Mouse (Mus musculus) lung, postnatal 10 days (tissue): ENCODE results near the gene Rpl18a.
"Not testable (repeated sequence)": the region's sequence is repeated elsewhere in the genome, so short reads cannot be mapped to it uniquely, and the experiment has no call there.

Experiments
- DNase-seq: peaks from one replicate; pipeline ENCODE4 v3.0.0; 2021

The Rpl18a gene

GRCm38 (mm10) chr8:70902211-70902610 is 5.0 kb upstream of the Rpl18a start:
- DNase-seq: peak; percentile 45

DNA sequence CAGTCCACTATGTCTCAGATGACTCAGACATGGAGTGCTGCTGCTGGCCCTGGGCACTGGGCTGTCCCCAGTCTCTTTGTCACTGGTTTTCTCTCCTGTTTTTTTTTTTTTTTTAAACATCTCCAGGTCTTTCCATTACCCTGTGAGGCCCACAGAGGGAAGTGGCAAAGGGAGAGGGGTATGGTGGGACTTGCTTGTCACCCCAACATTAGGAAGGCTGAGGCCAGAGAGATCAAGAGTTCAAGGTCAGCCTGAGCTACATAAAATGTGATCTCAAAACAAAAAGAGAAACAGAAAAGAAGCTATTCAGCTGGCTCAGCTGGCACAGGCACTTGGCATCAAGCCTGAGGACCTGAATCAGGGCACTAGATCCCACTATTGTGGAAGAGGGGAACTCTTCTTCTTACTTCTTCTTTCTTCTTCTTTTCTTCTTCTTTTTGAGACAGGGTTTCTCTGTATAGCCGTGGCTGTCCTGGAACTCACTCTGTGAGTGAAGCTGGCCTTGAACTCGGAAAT is 3.7 kb upstream of the Rpl18a start:
- DNase-seq: no peak

- DNase-seq: no peak
Measured at GRCm38 (mm10) chr8:70899226-70899625, 2.0 kb upstream of the Rpl18a start.

- no peak for DNase-seq
Measured at GRCm38 (mm10) chr8:70898661-70899198, 1.5 kb upstream of the Rpl18a start.

- DNase-seq: peak; percentile 91
Measured at GRCm38 (mm10) chr8:70897681-70898413, 635 bp upstream of the Rpl18a start.

- no peak for DNase-seq
Measured at GRCm38 (mm10) chr8:70896316-70897020, 744 bp downstream of the Rpl18a start.

GRCm38 (mm10) chr8:70895571-70896259 is 1.5 kb downstream of the Rpl18a start:
- not testable (repeated sequence) for DNase-seq

GRCm38 (mm10) chr8:70894771-70895545 is 2.3 kb downstream of the Rpl18a start:
- no peak for DNase-seq

- no peak for DNase-seq
Measured at GRCm38 (mm10) chr8:70894385-70894720, 2.9 kb downstream of the Rpl18a start.

DNA sequence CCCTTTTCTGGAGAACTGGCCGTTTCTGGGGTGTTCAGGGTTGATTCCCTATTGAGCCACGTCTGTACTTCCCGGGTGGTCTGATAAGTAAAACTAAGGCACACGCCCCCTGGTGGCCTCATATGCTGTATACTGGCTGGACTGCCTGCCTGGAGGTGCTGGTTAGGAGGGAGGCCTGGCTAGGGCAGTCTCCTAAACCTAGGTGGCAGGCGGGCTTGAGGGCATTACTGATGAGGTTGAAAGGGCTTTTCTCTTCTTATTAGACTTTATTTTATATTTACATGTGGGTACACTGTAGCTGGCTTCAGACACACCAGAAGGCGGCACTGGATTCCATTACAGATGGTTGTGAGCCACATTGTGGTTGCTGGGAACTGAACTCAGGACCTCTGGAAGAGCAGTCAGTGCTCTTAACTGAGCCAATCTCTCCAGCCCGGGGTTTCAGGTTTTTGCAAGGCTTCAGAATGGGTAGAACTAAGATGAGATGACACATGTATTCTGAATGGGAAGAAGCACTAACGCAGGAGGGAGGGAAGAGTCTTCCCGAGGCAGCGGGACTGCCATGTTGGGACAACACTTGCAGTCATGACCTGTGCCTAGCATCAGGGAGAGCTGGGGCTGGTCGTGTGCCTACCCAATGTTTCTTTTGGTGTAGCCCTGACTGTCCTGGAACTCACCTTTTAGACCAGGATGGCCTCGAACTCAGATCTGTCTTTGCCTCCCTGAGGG is 3.4 kb downstream of the Rpl18a start:
- peak; percentile 88 for DNase-seq

DNA sequence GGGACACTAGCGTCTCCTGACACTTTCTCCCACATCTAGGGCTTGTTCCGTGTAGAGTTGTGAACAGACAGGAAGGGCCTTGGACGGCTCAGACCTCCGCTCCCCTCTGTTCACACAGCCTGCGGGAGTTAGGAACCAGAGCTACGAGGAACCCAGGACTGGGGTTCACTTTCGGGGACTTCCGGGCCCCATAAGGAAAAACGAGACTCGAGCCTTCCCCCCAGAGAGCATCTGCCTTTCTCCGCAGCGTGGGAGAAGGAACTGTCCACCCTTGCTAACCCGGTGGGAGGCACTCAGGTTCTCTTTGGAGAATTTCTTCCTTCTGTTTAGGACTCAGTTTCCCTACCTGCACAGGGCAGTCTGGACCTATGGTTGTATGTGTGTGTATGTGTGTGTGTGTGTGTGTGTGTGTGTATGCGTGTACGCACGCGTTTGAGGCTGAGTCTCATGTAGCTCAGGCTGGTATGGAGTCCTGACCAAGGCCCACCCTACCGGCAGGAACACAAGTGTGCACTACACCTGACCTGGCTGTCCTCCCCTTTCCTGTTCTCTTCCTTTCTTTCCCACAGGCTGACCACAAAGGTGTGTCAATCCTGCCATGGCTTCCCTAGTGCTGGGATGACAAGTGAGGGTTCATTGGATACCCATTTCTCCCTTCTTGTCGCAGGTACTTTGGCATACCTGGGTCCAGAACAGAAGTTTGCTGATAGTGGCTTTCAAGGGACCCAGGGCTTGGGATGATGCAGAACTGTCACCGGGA is 4.1 kb downstream of the Rpl18a start:
- no peak for DNase-seq

GRCm38 (mm10) chr8:70892022-70892895 is 5.0 kb downstream of the Rpl18a start, which contains the start of gene Slc5a5:
Slc5a5 (minus strand) TSS chr8:70892757.
- DNase-seq: no peak

GRCm38 (mm10) chr8:70891356-70891755 is 5.9 kb downstream of the Rpl18a start:
- DNase-seq: peak; percentile 78

DNA sequence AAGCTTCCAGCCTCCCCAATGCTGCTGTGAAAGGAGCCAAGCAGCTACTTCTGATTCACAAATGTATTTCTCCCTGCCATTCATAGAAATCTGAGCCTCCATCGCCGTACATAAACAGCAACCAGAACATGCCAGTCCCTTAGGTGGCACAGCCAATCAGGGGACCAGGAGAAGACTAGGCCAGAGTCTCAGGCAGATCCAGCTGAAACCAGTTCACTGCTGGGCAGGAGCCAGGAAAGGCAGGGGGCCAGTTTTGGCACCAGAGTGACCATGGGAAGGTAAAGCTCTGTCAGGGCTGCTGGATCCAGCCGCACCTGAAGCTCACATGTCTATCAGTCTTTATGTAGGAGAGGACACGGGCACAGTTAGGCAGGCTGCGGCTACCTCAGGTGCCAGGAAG is 6.6 kb downstream of the Rpl18a start:
- no peak for DNase-seq

- peak; percentile 75 for DNase-seq
Measured at GRCm38 (mm10) chr8:70887669-70888068, 9.5 kb downstream of the Rpl18a start.

DNA sequence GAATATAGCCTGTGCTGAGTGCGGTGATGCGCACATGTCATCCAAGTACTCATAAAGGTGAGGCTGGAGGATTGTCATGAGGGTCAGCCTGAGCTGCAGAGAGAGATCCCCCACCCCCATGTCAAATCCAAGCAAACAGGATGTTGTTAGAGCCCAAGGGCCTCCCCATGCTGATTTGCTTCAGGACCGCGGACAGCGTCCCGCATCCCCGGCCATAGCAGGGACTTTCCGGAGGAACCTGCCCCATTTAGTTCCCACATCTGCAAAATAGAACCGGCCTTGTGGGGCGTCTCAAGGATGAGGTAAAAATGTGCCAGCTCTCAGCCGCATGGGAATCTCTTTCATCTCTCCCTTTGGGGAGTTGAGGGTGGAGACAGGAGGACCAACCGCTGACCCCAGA is 11.6 kb downstream of the Rpl18a start:
- DNase-seq: peak; percentile 52

DNA sequence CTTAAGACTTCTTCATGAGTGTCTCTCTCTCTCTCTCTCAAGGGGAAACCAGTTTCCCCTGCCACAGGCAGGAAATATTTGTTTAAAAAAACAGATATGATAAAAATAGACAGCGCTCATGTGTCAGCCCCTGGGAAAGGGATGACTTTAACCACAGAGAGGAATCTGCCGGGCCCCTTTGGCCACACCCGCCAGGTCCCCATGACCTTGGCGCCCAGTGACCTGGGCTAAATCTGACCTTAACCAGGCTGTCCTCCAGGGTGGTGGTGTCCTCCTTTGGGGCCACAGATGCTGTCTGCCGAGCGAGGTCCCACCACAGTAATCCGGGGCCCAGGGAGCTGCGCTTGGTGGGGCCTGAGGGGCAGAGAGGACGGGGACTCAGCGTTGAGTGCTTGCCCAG is 12.5 kb downstream of the Rpl18a start:
- DNase-seq: no peak

GRCm38 (mm10) chr8:70884186-70884585 is 13.0 kb downstream of the Rpl18a start:
- DNase-seq: no peak

- no peak for DNase-seq
Measured at GRCm38 (mm10) chr8:70880546-70880945, 16.7 kb downstream of the Rpl18a start.

GRCm38 (mm10) chr8:70880126-70880525 is 17.1 kb downstream of the Rpl18a start:
- no peak for DNase-seq
